Mouse (Mus musculus) heart, embryonic 16.5 days (tissue): Measurements from ENCODE around the gene Cbr3. TPM values are rescaled to one million over a fixed set of nuclear protein-coding genes. Genes with fewer than 3 reads are reported as not detected.
"Not testable (repeated sequence)": the region's sequence is repeated elsewhere in the genome, so short reads cannot be mapped to it uniquely, and the experiment has no call there.

Experiments used
- ATAC-seq: fragments of 200-750 bp; cut with Nextera tagmentation; replicated peaks from 2 replicates; pipeline ENCODE4 v1.8.0; 2017; ENCODE audit warnings: moderate number of reproducible peaks; ENCODE audit not compliant: insufficient read depth, low FRiP score; ENCODE audit errors: extremely low read depth
- H3K27ac ChIP-seq: fragments of 300-500 bp; sonication (generic); 2 replicates; pipeline ENCODE4 v1.5.1; 2014; ENCODE audit warnings: mild to moderate bottlenecking, low read length, control low read depth, moderate library complexity
- H3K27me3 ChIP-seq: fragments of 300-500 bp; sonication (generic); 2 replicates; pipeline ENCODE4 v1.6.1; 2014; ENCODE audit warnings: low read length, mixed read lengths; ENCODE audit not compliant: control insufficient read depth, insufficient read depth
- H3K36me3 ChIP-seq: fragments of 300-500 bp; sonication (generic); 2 replicates; pipeline ENCODE4 v1.6.1; 2014; ENCODE audit not compliant: control insufficient read depth, insufficient read depth
- H3K4me1 ChIP-seq: fragments of 300-500 bp; sonication (generic); 2 replicates; pipeline ENCODE4 v1.6.1; 2014; ENCODE audit warnings: low read length, mixed read lengths; ENCODE audit not compliant: control insufficient read depth, insufficient read depth
- H3K4me2 ChIP-seq: fragments of 300-500 bp; sonication (generic); 2 replicates; pipeline ENCODE4 v1.6.1; 2014; ENCODE audit warnings: low read depth, mild to moderate bottlenecking, control low read depth, low read length
- H3K4me3 ChIP-seq: fragments of 300-500 bp; sonication (generic); 2 replicates; pipeline ENCODE4 v1.5.1; 2014; ENCODE audit warnings: mild to moderate bottlenecking, control low read depth, low read length
- H3K9ac ChIP-seq: fragments of 300-500 bp; sonication (generic); 2 replicates; pipeline ENCODE4 v1.6.1; 2014; ENCODE audit warnings: low read length, control low read depth
- H3K9me3 ChIP-seq: fragments of 300-500 bp; sonication (generic); replicated peaks from 2 replicates; pipeline ENCODE4 v1.6.1; 2016; ENCODE audit warnings: low read length; ENCODE audit not compliant: control insufficient read depth
- whole genome bisulfite sequencing: fragments of 180-500 bp; shearing (Covaris S2); extraction: QIAGEN DNeasy Blood & Tissue Kit; methylation state at CpG from one replicate; pipeline ENCODE4 v1.1.7; 2014; 5-methylcytosine and 5-hydroxymethylcytosine counted together
- polyA plus RNA-seq: library from polyadenylated mRNA; unstranded; fragments of >200 nt; fragmentation: Nextera tagmentation; extraction: Ambion mirVana; gene quantifications from 2 replicates; pipeline ENCODE4 v1.2.1, GENCODE M21; 2015

Cbr3 gene
- 0.98 and 1.0 TPM in 2 replicates for polyA plus RNA-seq

- Histone ChIP-seq H3K9me3 (no peaks in the 10 kb centered on the region), H3K4me1 (peaks cover 14% of the 10 kb centered on the region), H3K27ac (no peak within 1 kb of the TSS), H3K27me3 (peaks cover 46% of the 10 kb centered on the region), H3K4me3 (peak within 1 kb of the TSS; percentile 57), H3K4me2 (peak within 1 kb of the TSS; percentile 87), H3K9ac (peak within 1 kb of the TSS; percentile 67), H3K36me3 (no peaks in the 10 kb centered on the region)
- under 1% methylated on average over 63 of the region's 63 CpGs for WGBS
- ATAC-seq, result peak; percentile 73
These were observed at the start of gene Cbr3 for GRCm38 (mm10) chr16:93682689-93683507. Cbr3 (plus strand) TSS chr16:93683215.

- H3K9ac ChIP-seq, result no peak overlapping the region
- 37% methylated on average over 4 of the region's 4 CpGs for WGBS
- H3K4me3 ChIP-seq, result no peak overlapping the region
- no peaks in the 10 kb centered on the region for H3K27me3 ChIP-seq
- H3K27ac ChIP-seq, result no peak overlapping the region
- no peaks in the 10 kb centered on the region for H3K4me1 ChIP-seq
- no peak overlapping the region for H3K4me2 ChIP-seq
- H3K9me3 ChIP-seq, result no peaks in the 10 kb centered on the region
- ATAC-seq, result no peak
- no peaks in the 10 kb centered on the region for H3K36me3 ChIP-seq
These were observed 39.0 kb upstream of the Cbr3 start for GRCm38 (mm10) chr16:93644006-93644405.

DNA sequence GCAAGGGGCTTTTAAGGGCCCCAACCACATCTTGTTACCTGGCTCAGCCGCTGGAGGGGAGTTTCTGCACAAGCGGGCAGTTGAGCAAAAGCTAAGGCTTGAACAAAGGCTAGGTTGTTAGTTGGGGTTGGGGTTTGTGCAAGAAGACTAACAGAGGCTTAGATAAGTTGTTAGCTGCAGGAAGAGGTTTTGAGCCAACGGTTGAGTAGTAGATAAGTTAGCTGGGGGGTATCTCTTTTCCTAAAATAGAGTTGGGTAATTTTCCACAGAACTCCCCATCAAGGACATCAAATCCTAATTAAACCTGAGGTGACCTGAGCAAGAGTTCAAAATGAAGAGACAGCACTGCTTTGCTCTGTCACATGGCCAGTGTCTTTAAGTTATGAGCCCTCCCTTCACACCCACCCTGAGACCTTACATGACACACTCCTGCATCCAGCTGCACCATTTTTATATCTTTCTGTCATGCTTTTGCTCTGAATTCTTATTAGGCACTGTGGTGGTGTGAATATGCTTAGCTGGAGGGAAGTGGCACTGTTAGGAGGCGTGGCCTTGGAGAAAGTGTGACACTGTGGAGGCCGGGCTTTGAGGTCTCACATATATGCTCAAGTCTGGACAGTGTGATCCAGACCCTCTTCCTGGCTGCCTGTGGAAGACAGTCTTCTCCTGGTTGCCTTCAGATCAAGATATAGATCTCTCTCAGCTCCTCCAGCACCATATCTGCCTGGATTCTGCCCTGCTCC, 34.4 kb upstream of the Cbr3 start:
- ATAC-seq, result no peak
- no peaks in the 10 kb centered on the region for H3K27me3 ChIP-seq
- H3K4me2 ChIP-seq, result no peak overlapping the region
- H3K9ac ChIP-seq, result no peak overlapping the region
- no peaks in the 10 kb centered on the region for H3K9me3 ChIP-seq
- no peak overlapping the region for H3K4me3 ChIP-seq
- no peaks in the 10 kb centered on the region for H3K36me3 ChIP-seq
- H3K4me1 ChIP-seq, result no peaks in the 10 kb centered on the region
- H3K27ac ChIP-seq, result no peak overlapping the region
- WGBS, result 66% methylated on average over 5 of the region's 5 CpGs

GRCm38 (mm10) chr16:93667976-93668375, 15.0 kb upstream of the Cbr3 start:
- no peak for ATAC-seq
- H3K27ac ChIP-seq, result no peak overlapping the region
- H3K27me3 ChIP-seq, result no peaks in the 10 kb centered on the region
- no peak overlapping the region for H3K9ac ChIP-seq
- no peaks in the 10 kb centered on the region for H3K36me3 ChIP-seq
- no peak overlapping the region for H3K4me2 ChIP-seq
- H3K9me3 ChIP-seq, result peaks cover 8% of the 10 kb centered on the region
- H3K4me3 ChIP-seq, result no peak overlapping the region
- H3K4me1 ChIP-seq, result no peaks in the 10 kb centered on the region

DNA sequence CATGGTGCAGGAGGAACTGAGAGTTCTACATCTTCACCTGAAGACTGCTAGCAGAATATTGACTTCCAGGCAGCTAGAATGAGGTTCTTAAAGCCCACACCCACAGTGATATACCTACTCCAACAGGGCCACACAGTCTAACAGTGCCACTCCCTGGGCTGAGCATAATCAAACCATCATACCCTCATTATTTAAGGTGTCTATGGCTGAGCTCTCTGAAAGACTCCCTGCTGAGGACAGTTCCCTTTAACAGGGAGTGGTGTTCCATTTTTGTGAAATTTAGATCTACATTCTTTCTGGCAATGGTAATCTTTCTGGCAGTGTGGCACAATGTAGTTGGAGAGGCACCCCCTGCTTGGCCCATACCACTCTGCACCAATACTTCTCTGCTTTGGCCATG, 13.5 kb upstream of the Cbr3 start:
- Histone ChIP-seq H3K4me3 (no peak overlapping the region), H3K4me1 (no peaks in the 10 kb centered on the region), H3K9me3 (peaks cover 8% of the 10 kb centered on the region), H3K4me2 (no peak overlapping the region), H3K36me3 (no peaks in the 10 kb centered on the region), H3K27ac (no peak overlapping the region), H3K9ac (no peak overlapping the region), H3K27me3 (no peaks in the 10 kb centered on the region)
- ATAC-seq, result no peak

GRCm38 (mm10) chr16:93670466-93670865, 12.5 kb upstream of the Cbr3 start:
- not testable (repeated sequence) for H3K27me3 ChIP-seq, H3K9me3 ChIP-seq, H3K4me2 ChIP-seq, H3K4me1 ChIP-seq, H3K4me3 ChIP-seq, H3K36me3 ChIP-seq, H3K9ac ChIP-seq, ATAC-seq, H3K27ac ChIP-seq
- WGBS, result 40% methylated on average over 4 of the region's 4 CpGs

- Histone ChIP-seq H3K4me1 (no peaks in the 10 kb centered on the region), H3K36me3 (no peaks in the 10 kb centered on the region), H3K9me3 (peaks cover 8% of the 10 kb centered on the region), H3K4me3 (no peak overlapping the region), H3K9ac (no peak overlapping the region), H3K27me3 (no peaks in the 10 kb centered on the region), H3K27ac (no peak overlapping the region), H3K4me2 (no peak overlapping the region)
- WGBS, result 89% methylated on average over 5 of the region's 5 CpGs
- no peak for ATAC-seq
These were observed 12.0 kb upstream of the Cbr3 start for GRCm38 (mm10) chr16:93671064-93671463.

DNA sequence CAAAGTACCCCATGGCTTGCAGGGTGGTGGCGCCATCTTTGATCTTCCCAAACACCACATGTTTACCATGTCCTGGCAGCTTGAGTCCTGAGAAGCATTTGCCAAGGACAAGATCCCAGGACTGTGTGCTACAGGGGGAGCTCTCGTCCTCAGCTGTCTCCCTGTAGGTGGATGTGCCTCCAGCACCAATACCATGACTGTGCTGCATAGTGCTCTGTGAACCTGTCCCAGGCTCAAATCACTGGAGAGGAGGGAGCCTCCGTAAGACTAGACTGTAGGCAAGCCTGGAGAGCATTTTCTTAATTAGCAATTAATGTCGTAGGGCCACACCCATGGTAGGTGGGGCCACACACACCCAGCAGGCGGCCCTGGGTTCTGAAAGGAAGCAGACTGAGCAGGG, 6.6 kb upstream of the Cbr3 start:
- ATAC-seq, result no peak
- Histone ChIP-seq H3K36me3 (no peaks in the 10 kb centered on the region), H3K27ac (no peak overlapping the region), H3K27me3 (peaks cover 10% of the 10 kb centered on the region), H3K9ac (no peak overlapping the region), H3K4me1 (no peaks in the 10 kb centered on the region), H3K4me3 (no peak overlapping the region), H3K9me3 (peaks cover 10% of the 10 kb centered on the region), H3K4me2 (no peak overlapping the region)
- 74% methylated on average over 5 of the region's 5 CpGs for WGBS

DNA sequence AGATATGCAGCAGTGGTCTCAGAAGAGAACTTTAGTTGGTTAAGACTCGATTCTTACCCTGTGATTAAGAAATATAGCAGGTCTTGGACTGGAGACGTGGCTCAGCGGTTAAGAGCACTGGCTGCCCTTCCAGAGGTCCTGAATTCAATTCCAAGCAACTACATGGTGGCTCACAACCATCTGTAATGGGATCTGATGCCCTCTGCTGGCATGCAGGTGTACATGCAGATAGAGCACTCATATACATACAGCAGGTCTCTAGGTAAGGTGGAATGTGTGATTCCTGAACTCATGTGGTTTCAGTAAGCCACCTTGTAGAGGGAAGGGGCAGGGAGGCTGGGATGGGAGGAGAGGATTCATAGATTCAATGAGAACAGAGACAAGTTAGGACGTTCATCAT, 4.8 kb upstream of the Cbr3 start:
- H3K4me2 ChIP-seq, result no peak overlapping the region

More for the DNA sequence above, 4.8 kb upstream of the Cbr3 start:
- H3K4me3 ChIP-seq, result no peak overlapping the region
- ATAC-seq, result no peak
- H3K36me3 ChIP-seq, result no peaks in the 10 kb centered on the region
- H3K27ac ChIP-seq, result no peak overlapping the region
- peaks cover 7% of the 10 kb centered on the region; the same call in 1 of the 2 replicates for H3K4me1 ChIP-seq
- 72% methylated on average over 4 of the region's 4 CpGs for WGBS
- H3K9ac ChIP-seq, result no peak overlapping the region
- H3K9me3 ChIP-seq, result peaks cover 10% of the 10 kb centered on the region
- H3K27me3 ChIP-seq, result peaks cover 26% of the 10 kb centered on the region
